Mouse (Mus musculus) testis, adult 2 months (tissue): ENCODE results near the gene Ctxn1. TPM values are rescaled to one million over a fixed set of nuclear protein-coding genes. Genes with fewer than 3 reads are reported as not detected.

Source experiments
- H3K27ac ChIP-seq: fragments of 200-500 bp; 2 replicates; pipeline ENCODE4 v1.5.1; 2012; ENCODE audit warnings: low read depth, low read length; ENCODE audit not compliant: control insufficient read depth, insufficient read depth
- H3K27me3 ChIP-seq: fragments of 200-500 bp; 2 replicates; pipeline ENCODE4 v1.6.1; 2012; ENCODE audit warnings: mild to moderate bottlenecking, low read length, moderate library complexity; ENCODE audit not compliant: control insufficient read depth, insufficient read depth
- H3K36me3 ChIP-seq: fragments of 200-500 bp; 2 replicates; pipeline ENCODE4 v1.6.1; 2012; ENCODE audit warnings: mild to moderate bottlenecking, low read length; ENCODE audit not compliant: control insufficient read depth, insufficient read depth
- H3K4me1 ChIP-seq: fragments of 200-500 bp; 2 replicates; pipeline ENCODE4 v1.6.1; 2012; ENCODE audit warnings: low read length; ENCODE audit not compliant: control insufficient read depth, insufficient read depth
- H3K4me3 ChIP-seq: fragments of 200-500 bp; 2 replicates; pipeline ENCODE4 v1.5.1; 2012; ENCODE audit warnings: low read depth, mild to moderate bottlenecking, low read length, moderate library complexity, mixed read lengths; ENCODE audit not compliant: control insufficient read depth
- CTCF ChIP-seq: fragments of 200-500 bp; IDR thresholded peaks from 2 replicates; pipeline ENCODE4 v1.5.1; 2012; ENCODE audit warnings: low read depth, mild to moderate bottlenecking, inconsistent platforms, low read length, moderate library complexity; ENCODE audit not compliant: control insufficient read depth, insufficient read depth, insufficient replicate concordance
- POLR2A ChIP-seq: fragments of 200-500 bp; IDR thresholded peaks from 2 replicates; pipeline ENCODE4 v1.6.1; 2012; ENCODE audit warnings: low read depth, mild to moderate bottlenecking, inconsistent platforms, low read length, moderate library complexity; ENCODE audit not compliant: control insufficient read depth
- polyA plus RNA-seq: library from polyadenylated mRNA; depleted of rRNA; stranded (reverse); fragments of >200 nt; gene quantifications from 2 replicates; pipeline ENCODE4 v1.2.3, GENCODE M21; 2012; rRNA removed

Ctxn1 gene
- polyA plus RNA-seq, 1 experiment = 66.4 TPM

GRCm38 (mm10) chr8:4211097-4211496, 48.0 kb downstream of the Ctxn1 start:
- H3K4me3 ChIP-seq = no peak overlapping the region
- H3K4me1 ChIP-seq = peaks cover 31% of the 10 kb centered on the region
- TF ChIP-seq POLR2A (no peak), CTCF (no peak)
- no peak overlapping the region for H3K27ac ChIP-seq
- no peaks in the 10 kb centered on the region for H3K27me3 ChIP-seq
- no peaks in the 10 kb centered on the region for H3K36me3 ChIP-seq

Other genes with a start within 250 kb of the Ctxn1 start
- gene Cd209f, start 153.4 kb downstream of the Ctxn1 start, polyA plus RNA-seq = 0.47 and 1.2 TPM in 2 replicates
- 0.28 and 0.73 TPM in 2 replicates for gene Cd209g, start 125.2 kb downstream of the Ctxn1 start, polyA plus RNA-seq
- gene Evi5l, start 92.7 kb downstream of the Ctxn1 start, polyA plus RNA-seq = 123 and 181 TPM in 2 replicates
- gene Prr36, start 41.8 kb downstream of the Ctxn1 start, polyA plus RNA-seq = 0.16 and 0.83 TPM in 2 replicates
- gene Lrrc8e, start 32.4 kb downstream of the Ctxn1 start, polyA plus RNA-seq = 0.16 and 0.40 TPM in 2 replicates
- gene Map2k7, start 20.5 kb downstream of the Ctxn1 start, polyA plus RNA-seq = 32.1 and 262 TPM in 2 replicates
- gene Gm49320, start 20.4 kb downstream of the Ctxn1 start, polyA plus RNA-seq = 0.64 and 1.7 TPM in 2 replicates
- 18.2 and 38.8 TPM in 2 replicates for gene Tgfbr3l, start 11.1 kb downstream of the Ctxn1 start, polyA plus RNA-seq
- gene Snapc2, start 6.2 kb downstream of the Ctxn1 start, polyA plus RNA-seq = 16.0 and 20.7 TPM in 2 replicates
- 52.9 and 56.3 TPM in 2 replicates for gene Timm44, start 16.6 kb upstream of the Ctxn1 start, polyA plus RNA-seq
- gene Ccl25, start 65.9 kb upstream of the Ctxn1 start, polyA plus RNA-seq = 8.6 and 9.6 TPM in 2 replicates
- 23.5 and 28.2 TPM in 2 replicates for gene Elavl1, start 66.1 kb upstream of the Ctxn1 start, polyA plus RNA-seq
- 3.1 and 3.3 TPM in 2 replicates for gene Cers4, start 233.8 kb upstream of the Ctxn1 start, polyA plus RNA-seq